Mouse (Mus musculus) brain, embryonic 14.5 days (tissue): ENCODE measurements around the gene Plekha5. TPM values are rescaled to one million over a fixed set of nuclear protein-coding genes. Genes with fewer than 3 reads are reported as not detected.
A peak's percentile ranks its signal among the peaks of the same experiment; 100 is the strongest.
"Not testable (repeated sequence)": the region's sequence is repeated elsewhere in the genome, so short reads cannot be mapped to it uniquely, and the experiment has no call there.

Experiments used
- DNase-seq: peaks from one replicate; pipeline ENCODE4 v3.0.0-alpha.2; 2011; ENCODE audit warnings: low read depth
- CTCF ChIP-seq: fragments of 200-500 bp; IDR thresholded peaks from 2 replicates; pipeline ENCODE4 v1.5.1; 2012; ENCODE audit warnings: inconsistent platforms, mild to moderate bottlenecking, moderate library complexity, borderline replicate concordance; ENCODE audit not compliant: insufficient read depth, insufficient read length; ENCODE audit errors: extremely low read depth
- POLR2A ChIP-seq: fragments of 200-500 bp; IDR thresholded peaks from 2 replicates; pipeline ENCODE4 v1.6.1; 2012; ENCODE audit warnings: mild to moderate bottlenecking, inconsistent platforms, borderline replicate concordance; ENCODE audit not compliant: poor library complexity, insufficient read depth, insufficient read length, severe bottlenecking; ENCODE audit errors: extremely low read depth
- polyA plus RNA-seq: library from polyadenylated mRNA; depleted of rRNA; stranded (reverse); fragments of >200 nt; gene quantifications from 2 replicates; pipeline ENCODE4 v1.2.3, GENCODE M21; 2012

The Plekha5 gene
- polyA plus RNA-seq, 1 experiment: 103 TPM

DNA sequence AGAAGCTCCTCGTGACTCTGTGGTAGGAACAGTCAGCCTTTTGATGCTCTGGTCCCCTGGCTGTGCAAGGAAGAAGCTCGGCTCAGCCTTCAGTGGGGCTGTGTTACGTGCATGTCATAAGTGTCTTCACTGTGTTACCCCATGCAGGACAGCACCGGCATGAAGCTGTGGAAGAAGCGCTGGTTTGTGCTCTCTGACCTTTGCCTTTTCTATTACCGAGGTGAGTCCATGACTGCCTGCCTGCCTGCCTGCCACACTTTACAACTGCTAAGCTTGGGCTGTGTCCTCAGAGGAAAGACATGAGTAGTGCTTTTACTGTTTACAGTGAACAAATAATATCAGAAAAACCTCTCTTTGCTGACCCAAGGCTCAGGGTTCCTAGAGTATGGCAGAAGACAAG is 104.6 kb downstream of the Plekha5 start:
- no peak for TF ChIP-seq CTCF
- TF ChIP-seq POLR2A: no peak
- no peak for DNase-seq

- not testable (repeated sequence) for DNase-seq
These were observed 109.0 kb downstream of the Plekha5 start for GRCm38 (mm10) chr6:140532858-140533257.

GRCm38 (mm10) chr6:140533606-140534005 is 109.8 kb downstream of the Plekha5 start:
- DNase-seq: no peak
- TF ChIP-seq POLR2A: no peak
- no peak for TF ChIP-seq CTCF

- DNase-seq: no peak
- TF ChIP-seq CTCF: no peak
- no peak for TF ChIP-seq POLR2A
These were observed 111.7 kb downstream of the Plekha5 start for GRCm38 (mm10) chr6:140535504-140535903.

GRCm38 (mm10) chr6:140541919-140542318 is 118.1 kb downstream of the Plekha5 start:
- no peak for TF ChIP-seq POLR2A
- no peak for TF ChIP-seq CTCF
- DNase-seq: no peak

GRCm38 (mm10) chr6:140543005-140543794 is 119.3 kb downstream of the Plekha5 start:
- TF ChIP-seq POLR2A: no peak
- DNase-seq: no peak

GRCm38 (mm10) chr6:140546095-140546494 is 122.2 kb downstream of the Plekha5 start:
- TF ChIP-seq CTCF (no peak), POLR2A (no peak)
- DNase-seq: no peak

DNA sequence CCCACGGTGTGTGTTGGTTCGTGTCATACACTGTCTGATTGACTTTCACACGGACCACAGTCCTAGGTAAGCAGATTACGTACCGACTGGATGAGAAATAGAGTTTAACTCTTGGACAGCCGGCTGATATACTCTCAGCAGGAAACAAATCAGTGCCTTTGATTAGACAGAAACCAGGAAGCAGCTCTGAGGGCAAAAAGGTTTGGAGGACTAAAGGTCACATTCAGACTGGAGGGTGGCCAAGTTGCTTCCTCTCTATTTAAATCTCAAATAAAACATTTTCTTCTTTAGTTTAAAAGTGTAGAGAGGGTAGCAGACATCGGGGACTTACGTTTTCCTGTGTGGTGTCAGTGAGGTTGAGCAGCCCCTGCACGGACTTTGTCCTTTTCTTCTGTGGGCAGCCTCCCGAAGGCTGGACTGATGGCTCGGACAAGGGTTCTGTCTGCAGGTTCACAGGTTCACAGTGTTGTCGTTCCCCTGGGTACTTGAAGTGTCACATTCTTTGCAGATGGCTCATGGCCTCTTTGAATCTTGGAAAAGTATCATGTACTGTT is 122.9 kb downstream of the Plekha5 start:
- DNase-seq: no peak
- TF ChIP-seq POLR2A (no peak), CTCF (no peak)

DNA sequence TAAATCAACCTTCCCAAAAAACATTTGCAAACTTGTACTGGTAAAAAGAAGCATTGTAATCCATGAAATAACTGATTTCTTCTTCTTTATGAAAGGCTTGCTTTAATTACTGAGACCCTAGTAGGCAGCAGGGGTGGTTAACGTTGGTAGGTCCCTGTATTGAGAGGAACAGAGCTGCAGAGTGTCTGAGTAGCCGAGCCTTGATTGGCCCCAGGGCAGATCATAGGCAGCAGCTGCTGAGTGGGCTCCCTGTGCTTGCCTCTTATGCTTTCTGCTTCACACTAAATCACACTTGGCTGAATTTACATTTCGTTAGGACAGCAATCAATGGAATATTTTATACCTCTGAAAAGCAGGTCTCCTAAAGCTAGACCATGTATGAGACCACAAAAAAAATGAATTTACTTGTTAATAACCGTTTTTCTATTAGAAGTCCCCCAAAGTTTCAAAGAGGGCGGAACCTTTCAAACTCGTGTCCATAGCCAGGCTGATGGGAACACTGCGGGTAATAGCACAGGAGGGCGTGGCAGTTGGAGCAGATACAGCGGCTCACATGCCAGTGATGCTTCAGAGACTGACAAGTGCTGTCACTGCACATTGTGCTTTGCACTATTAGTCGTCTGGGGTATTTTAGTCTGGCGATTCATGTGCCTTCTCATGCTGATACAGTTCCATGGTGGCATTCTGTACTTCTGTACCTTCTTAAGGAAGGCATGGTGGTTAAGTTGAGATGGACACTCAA is 123.5 kb downstream of the Plekha5 start:
- TF ChIP-seq POLR2A (no peak), CTCF (no peak)
- peak; percentile 60 for DNase-seq

- DNase-seq: no peak
- TF ChIP-seq POLR2A (no peak), CTCF (no peak)
These were observed 124.4 kb downstream of the Plekha5 start for GRCm38 (mm10) chr6:140548082-140548769.

GRCm38 (mm10) chr6:140550741-140551140 is 126.9 kb downstream of the Plekha5 start:
- no peak for TF ChIP-seq POLR2A
- TF ChIP-seq CTCF: no peak
- DNase-seq: no peak
